Mouse (Mus musculus) midbrain, postnatal 0 days (tissue): ENCODE data around the gene Cadps. TPM values are rescaled to one million over a fixed set of nuclear protein-coding genes. Genes with fewer than 3 reads are reported as not detected.
A peak's percentile ranks its signal among the peaks of the same experiment; 100 is the strongest.

Source experiments
- ATAC-seq: fragments of 200-750 bp; cut with Nextera tagmentation; 2 replicates; pipeline ENCODE4 v1.8.0; 2017; ENCODE audit warnings: moderate number of reproducible peaks, mild to moderate bottlenecking, moderate TSS enrichment, moderate library complexity; ENCODE audit not compliant: low FRiP score
- DNase-seq: peaks from one replicate; pipeline ENCODE4 v3.0.0-alpha.2; 2015; ENCODE audit warnings: low spot score
- H3K27ac ChIP-seq: fragments of 300-500 bp; sonication (generic); 2 replicates; pipeline ENCODE4 v1.5.1; 2014; ENCODE audit warnings: low read depth, mild to moderate bottlenecking, low read length, mixed read lengths
- H3K27me3 ChIP-seq: fragments of 300-500 bp; sonication (generic); 2 replicates; pipeline ENCODE4 v1.6.1; 2014; ENCODE audit warnings: low read length, control low read depth, mixed read lengths; ENCODE audit not compliant: insufficient read depth
- H3K36me3 ChIP-seq: fragments of 300-500 bp; sonication (generic); 2 replicates; pipeline ENCODE4 v1.6.1; 2014; ENCODE audit warnings: low read length, control low read depth, mixed read lengths; ENCODE audit not compliant: insufficient read depth
- H3K4me1 ChIP-seq: fragments of 300-500 bp; sonication (generic); 2 replicates; pipeline ENCODE4 v1.6.1; 2014; ENCODE audit warnings: mild to moderate bottlenecking, control low read depth, antibody characterized with exemption, low read length, mixed read lengths; ENCODE audit not compliant: insufficient read depth
- H3K4me2 ChIP-seq: fragments of 300-500 bp; sonication (generic); 2 replicates; pipeline ENCODE4 v1.6.1; 2014; ENCODE audit warnings: low read depth, mild to moderate bottlenecking, low read length, mixed read lengths; ENCODE audit not compliant: poor library complexity, severe bottlenecking
- H3K4me3 ChIP-seq: fragments of 300-500 bp; sonication (generic); 2 replicates; pipeline ENCODE4 v1.5.1; 2014; ENCODE audit warnings: low read depth, mild to moderate bottlenecking, low read length, moderate library complexity
- H3K9ac ChIP-seq: fragments of 300-500 bp; sonication (generic); replicated peaks from 2 replicates; pipeline ENCODE4 v1.6.1; 2014; ENCODE audit warnings: mild to moderate bottlenecking, low read length, moderate library complexity, mixed read lengths; ENCODE audit not compliant: poor library complexity, severe bottlenecking
- H3K9me3 ChIP-seq: fragments of 300-500 bp; sonication (generic); 2 replicates; pipeline ENCODE4 v1.6.1; 2016; ENCODE audit warnings: low read length, control low read depth
- CTCF ChIP-seq: IDR thresholded peaks from 2 replicates; pipeline ENCODE4 v1.5.1; 2016; ENCODE audit warnings: antibody characterized with exemption, mild to moderate bottlenecking
- WGBS: fragments of 180-500 bp; shearing (Covaris S2); extraction: QIAGEN DNeasy Blood & Tissue Kit; methylation state at CpG from one replicate; pipeline ENCODE4 v1.1.7; 2014; 5-methylcytosine and 5-hydroxymethylcytosine counted together
- polyA plus RNA-seq: library from polyadenylated mRNA; unstranded; fragments of >200 nt; fragmentation: Nextera tagmentation; extraction: Ambion mirVana; gene quantifications from 2 replicates; pipeline ENCODE4 v1.2.1, GENCODE M21; 2015
- total RNA-seq: library from RNA; depleted of rRNA; stranded (reverse); fragments of >200 nt; gene quantifications from 2 replicates; pipeline ENCODE4 v1.2.3, GENCODE M21; 2014

Cadps gene
- total and polyA plus RNA-seq, 2 experiments from 2014 or later = 38.6 to 194 TPM

DNA sequence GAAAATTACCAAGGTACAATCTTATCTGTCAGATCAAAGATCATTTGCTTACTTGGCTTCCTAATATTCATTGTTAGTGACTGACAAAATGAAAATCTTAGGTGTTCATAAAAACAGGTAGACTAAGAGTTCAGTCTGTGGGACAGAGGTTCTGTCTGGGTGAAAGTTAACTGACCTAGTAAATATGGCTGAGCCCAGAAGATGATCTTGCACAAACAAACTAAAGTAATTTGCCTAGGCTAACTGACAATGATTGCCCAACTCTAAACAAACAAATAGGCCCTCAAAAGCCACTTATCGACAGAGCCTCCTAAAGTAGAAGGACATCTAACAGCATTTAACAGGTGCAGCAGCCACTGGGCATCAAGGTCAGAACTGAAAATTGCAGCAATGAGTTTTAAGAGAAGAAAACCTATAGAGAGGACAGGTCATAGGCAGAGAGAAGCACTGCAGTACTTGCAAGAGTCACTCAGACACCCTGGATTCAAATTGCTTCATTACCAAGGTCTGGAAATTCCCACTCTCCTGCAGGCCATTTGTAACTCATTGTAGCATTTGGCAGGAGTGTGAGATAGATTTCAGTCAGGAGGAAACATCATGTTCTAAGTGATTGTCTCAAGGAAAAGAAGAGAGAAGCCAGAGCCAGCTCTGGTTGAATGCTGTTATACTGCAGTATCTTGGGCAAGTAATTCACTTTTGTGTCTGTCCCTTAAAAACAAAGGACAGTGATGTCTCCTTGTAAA is 100.3 kb downstream of the Cadps start:
- Histone ChIP-seq H3K27me3 (no peaks in the 10 kb centered on the region), H3K4me3 (no peak overlapping the region), H3K27ac (no peak overlapping the region), H3K9ac (no peak overlapping the region), H3K4me2 (no peak overlapping the region), H3K36me3 (no peaks in the 10 kb centered on the region), H3K9me3 (no peaks in the 10 kb centered on the region), H3K4me1 (no peaks in the 10 kb centered on the region)
- WGBS = 81% methylated on average over 1 of the region's 1 CpGs
- ATAC-seq (no peak), DNase-seq (no peak)
- no peak for TF ChIP-seq CTCF

GRCm38 (mm10) chr14:12718766-12719165 is 104.1 kb downstream of the Cadps start:
- no peaks in the 10 kb centered on the region for H3K36me3 ChIP-seq
- H3K9me3 ChIP-seq = no peaks in the 10 kb centered on the region
- no peak for ATAC-seq
- no peaks in the 10 kb centered on the region for H3K27me3 ChIP-seq
- H3K4me3 ChIP-seq = no peak overlapping the region
- no peak overlapping the region for H3K27ac ChIP-seq
- WGBS = 39% methylated on average over 3 of the region's 3 CpGs
- no peak overlapping the region for H3K4me2 ChIP-seq
- no peak overlapping the region for H3K9ac ChIP-seq
- H3K4me1 ChIP-seq = no peaks in the 10 kb centered on the region
- no peak for TF ChIP-seq CTCF
- DNase-seq = no peak

DNA sequence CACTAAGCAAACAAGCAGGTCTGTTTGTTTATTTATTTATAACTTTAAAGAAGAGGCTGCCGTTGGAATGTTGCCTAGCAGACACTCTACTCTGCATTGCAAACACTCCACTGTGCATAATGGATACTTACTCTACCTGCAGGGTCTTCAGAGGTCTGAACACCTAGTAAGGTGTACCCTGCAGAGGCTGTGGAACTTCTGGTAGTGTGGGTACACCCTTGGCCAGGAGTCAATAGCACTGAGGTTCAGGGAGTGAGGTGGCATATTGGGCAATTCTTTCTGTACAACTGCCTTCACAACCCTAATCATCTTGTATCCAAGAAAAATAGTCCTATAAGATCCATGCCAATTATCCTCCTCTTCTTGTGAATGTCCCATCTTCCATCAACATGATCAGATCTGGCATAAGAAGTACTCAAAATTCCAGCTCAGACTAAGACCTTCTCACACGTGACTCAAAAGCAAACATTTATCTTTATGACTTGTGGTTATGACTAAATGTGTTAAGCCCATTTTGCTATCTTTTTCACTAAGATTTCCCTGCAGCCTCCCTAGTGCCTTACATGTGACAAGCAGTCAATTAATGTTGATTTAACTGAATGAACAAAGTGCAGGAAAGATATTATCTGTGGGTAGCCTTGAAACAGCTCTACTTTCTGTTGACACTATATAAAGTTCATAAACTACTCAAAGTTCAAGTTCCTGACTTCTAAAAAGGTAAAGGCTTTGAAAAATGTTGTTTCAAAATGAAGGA is 106.8 kb downstream of the Cadps start:
- no peak for TF ChIP-seq CTCF
- 62% methylated on average over 2 of the region's 2 CpGs for WGBS
- Histone ChIP-seq H3K9me3 (no peaks in the 10 kb centered on the region), H3K4me2 (no peak overlapping the region), H3K27ac (no peak overlapping the region), H3K27me3 (no peaks in the 10 kb centered on the region), H3K9ac (no peak overlapping the region), H3K4me3 (no peak overlapping the region), H3K4me1 (no peaks in the 10 kb centered on the region), H3K36me3 (no peaks in the 10 kb centered on the region)
- ATAC-seq (no peak), DNase-seq (no peak)

GRCm38 (mm10) chr14:12707395-12707794 is 115.5 kb downstream of the Cadps start:
- H3K27ac ChIP-seq = no peak overlapping the region
- H3K9me3 ChIP-seq = no peaks in the 10 kb centered on the region
- H3K4me1 ChIP-seq = no peaks in the 10 kb centered on the region
- ATAC-seq = no peak
- no peaks in the 10 kb centered on the region for H3K27me3 ChIP-seq
- 82% methylated on average over 3 of the region's 3 CpGs for WGBS
- H3K36me3 ChIP-seq = peaks cover 4% of the 10 kb centered on the region; the same call in 1 of the 2 replicates
- no peak overlapping the region for H3K9ac ChIP-seq
- no peak overlapping the region for H3K4me2 ChIP-seq
- H3K4me3 ChIP-seq = no peak overlapping the region
- no peak for TF ChIP-seq CTCF
- DNase-seq = no peak

DNA sequence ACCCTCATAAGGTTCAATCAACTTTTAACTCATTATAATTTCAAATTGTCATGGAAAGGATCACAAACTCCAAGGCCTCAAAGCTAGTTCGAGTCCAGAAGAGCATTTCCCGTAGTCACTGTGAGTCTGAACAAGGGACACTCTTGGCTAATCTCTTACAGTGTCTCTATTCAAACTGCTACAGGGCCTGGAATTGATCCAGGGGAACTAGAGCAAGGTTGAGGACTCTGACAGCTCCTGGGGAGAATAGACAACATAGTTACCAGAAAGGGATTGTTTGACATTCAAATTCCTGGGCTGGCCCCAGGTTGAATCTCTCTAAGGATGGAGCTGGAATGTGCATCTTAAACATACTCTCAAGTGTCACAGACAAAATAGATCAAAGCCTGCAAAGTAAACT is 118.4 kb downstream of the Cadps start:
- peaks cover 4% of the 10 kb centered on the region; the same call in 1 of the 2 replicates for H3K36me3 ChIP-seq
- TF ChIP-seq CTCF = no peak
- DNase-seq (peak; percentile 9), ATAC-seq (no peak)
- no peak overlapping the region for H3K27ac ChIP-seq
- no peak overlapping the region for H3K4me3 ChIP-seq
- WGBS = 46% methylated on average over 2 of the region's 2 CpGs
- no peak overlapping the region for H3K4me2 ChIP-seq
- H3K4me1 ChIP-seq = no peaks in the 10 kb centered on the region
- H3K27me3 ChIP-seq = no peaks in the 10 kb centered on the region
- H3K9me3 ChIP-seq = no peaks in the 10 kb centered on the region
- H3K9ac ChIP-seq = no peak overlapping the region

DNA sequence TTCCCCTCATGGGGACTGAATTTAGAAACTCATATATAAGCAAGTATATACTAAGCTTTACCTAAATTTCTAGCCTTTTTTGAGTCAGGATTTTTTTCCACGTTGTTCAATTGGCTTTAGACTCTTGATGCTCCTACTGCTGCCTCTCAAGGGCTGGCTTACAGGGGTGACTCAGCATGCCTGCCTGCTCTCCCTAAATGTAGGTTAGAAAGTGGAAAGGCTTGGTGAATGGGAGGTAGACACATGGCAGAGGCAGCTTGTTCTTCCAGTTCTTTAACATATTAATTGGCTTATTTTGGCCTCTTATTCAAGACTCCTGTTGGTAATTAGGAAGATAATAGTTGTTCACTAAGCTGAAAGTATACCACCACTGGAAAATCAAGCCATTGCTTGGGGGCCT is 132.7 kb downstream of the Cadps start:
- Histone ChIP-seq H3K27me3 (no peaks in the 10 kb centered on the region), H3K27ac (no peak overlapping the region), H3K4me1 (no peaks in the 10 kb centered on the region), H3K4me3 (no peak overlapping the region), H3K4me2 (no peak overlapping the region), H3K36me3 (no peaks in the 10 kb centered on the region), H3K9me3 (no peaks in the 10 kb centered on the region), H3K9ac (no peak overlapping the region)
- no peak for DNase-seq
- WGBS = 41% methylated on average over 1 of the region's 1 CpGs
- TF ChIP-seq CTCF = no peak
- no peak for ATAC-seq
